Mouse (Mus musculus) CH12.LX (cell line): ENCODE data around the gene Mypop. TPM values are rescaled to one million over a fixed set of nuclear protein-coding genes. Genes with fewer than 3 reads are reported as not detected.

Source experiments
- DNase-seq: peaks from one replicate; pipeline ENCODE4 v3.0.0-alpha.2; 2013; ENCODE audit errors: extremely low read depth
- H3K27ac ChIP-seq: 2 replicates; pipeline ENCODE4 v1.5.1; 2012; ENCODE audit warnings: low read depth, mild to moderate bottlenecking, control low read depth, moderate library complexity; ENCODE audit not compliant: insufficient read depth
- H3K27me3 ChIP-seq: replicated peaks from 2 replicates; pipeline ENCODE3; 2012; ENCODE audit warnings: inconsistent platforms
- H3K36me3 ChIP-seq, 2 experiments: replicated peaks in 1 of 2; 2 replicates each; pipeline versions ENCODE3 to v1.6.1; 2012; ENCODE audit warnings: inconsistent platforms in 1 of 2, low read length in 1 of 2, mild to moderate bottlenecking in 1 of 2, mixed read lengths in 1 of 2, moderate library complexity in 1 of 2; ENCODE audit not compliant: control insufficient read depth in 1 of 2, insufficient read depth in 1 of 2
- H3K4me1 ChIP-seq, 2 experiments: 2 replicates each; pipeline ENCODE4 v1.6.1; 2012; ENCODE audit warnings: inconsistent platforms in 1 of 2, moderate library complexity in 1 of 2; ENCODE audit not compliant: insufficient read depth in 2 of 2, control insufficient read depth in 1 of 2
- H3K4me2 ChIP-seq: 2 replicates; pipeline ENCODE4 v1.6.1; 2012; ENCODE audit warnings: low read depth, mild to moderate bottlenecking, control low read depth; ENCODE audit not compliant: poor library complexity, insufficient read depth, severe bottlenecking
- H3K4me3 ChIP-seq, 3 experiments: fragments of 150-350 bp in 1 of 3; sonication (generic) in 1 of 3; replicated peaks in 1 of 3; 2 replicates each; pipeline versions ENCODE3 to v1.5.1; 2011 to 2012; ENCODE audit warnings: low read depth in 2 of 3, low read length in 2 of 3, mild to moderate bottlenecking in 2 of 3, moderate library complexity in 2 of 3, control low read depth in 1 of 3, improper control_type of control experiment in 1 of 3, inconsistent platforms in 1 of 3, mixed read lengths in 1 of 3; ENCODE audit not compliant: poor library complexity in 1 of 3
- H3K79me2 ChIP-seq: replicated peaks from 2 replicates; pipeline ENCODE4 v1.6.1; 2012; ENCODE audit warnings: mild to moderate bottlenecking, moderate library complexity; ENCODE audit not compliant: control insufficient read depth, poor library complexity, insufficient read depth, severe bottlenecking; ENCODE audit errors: extremely low read depth
- H3K9ac ChIP-seq: 2 replicates; pipeline ENCODE4 v1.6.1; 2012; ENCODE audit warnings: low read depth, mild to moderate bottlenecking, control low read depth, moderate library complexity; ENCODE audit not compliant: insufficient read depth
- H3K9me3 ChIP-seq: replicated peaks from 2 replicates; pipeline ENCODE3; 2012; ENCODE audit warnings: low read length, inconsistent platforms, mixed read lengths
- BHLHE40 ChIP-seq: IDR thresholded peaks from 2 replicates; pipeline ENCODE4 v1.6.1; 2011; ENCODE audit warnings: mild to moderate bottlenecking, low read depth, low read length, improper control_type of control experiment
- CHD2 ChIP-seq: IDR thresholded peaks from 2 replicates; pipeline ENCODE4 v1.6.1; 2011; ENCODE audit warnings: low read length, improper control_type of control experiment
- ELF1 ChIP-seq: IDR thresholded peaks from 2 replicates; pipeline ENCODE4 v1.6.1; 2014; ENCODE audit warnings: low read depth, mild to moderate bottlenecking, inconsistent platforms, low read length, improper control_type of control experiment
- EP300 ChIP-seq: IDR thresholded peaks from 2 replicates; pipeline ENCODE4 v1.6.1; 2011; ENCODE audit warnings: low read length, improper control_type of control experiment
- ETS1 ChIP-seq: conservative IDR thresholded peaks from 2 replicates; pipeline ENCODE4 v1.6.1; 2012; ENCODE audit warnings: low read depth, mild to moderate bottlenecking, inconsistent platforms, low read length, improper control_type of control experiment, moderate library complexity
- GABPA ChIP-seq: IDR thresholded peaks from 2 replicates; pipeline ENCODE4 v1.6.1; 2012; ENCODE audit warnings: low read depth, low read length, improper control_type of control experiment, inconsistent platforms; ENCODE audit not compliant: insufficient replicate concordance
- IRF4 ChIP-seq: IDR thresholded peaks from 2 replicates; pipeline ENCODE4 v1.6.1; 2014; ENCODE audit warnings: low read depth, mild to moderate bottlenecking, inconsistent platforms, low read length, improper control_type of control experiment
- JUN ChIP-seq: IDR thresholded peaks from 2 replicates; pipeline ENCODE4 v1.6.1; 2011; ENCODE audit warnings: low read depth, mild to moderate bottlenecking, low read length, improper control_type of control experiment, moderate library complexity; ENCODE audit not compliant: insufficient read depth
- JUND ChIP-seq: conservative IDR thresholded peaks from 2 replicates; pipeline ENCODE4 v1.6.1; 2011; ENCODE audit warnings: low read depth, low read length, improper control_type of control experiment
- MAFK ChIP-seq: IDR thresholded peaks from 2 replicates; pipeline ENCODE4 v1.6.1; 2011; ENCODE audit warnings: low read length, improper control_type of control experiment; ENCODE audit not compliant: insufficient replicate concordance
- MEF2A ChIP-seq: IDR thresholded peaks from 2 replicates; pipeline ENCODE4 v1.6.1; 2014; ENCODE audit warnings: low read depth, mild to moderate bottlenecking, inconsistent platforms, low read length, improper control_type of control experiment, borderline replicate concordance
- MXI1 ChIP-seq: IDR thresholded peaks from 2 replicates; pipeline ENCODE4 v1.6.1; 2011; ENCODE audit warnings: mild to moderate bottlenecking, low read depth, low read length, improper control_type of control experiment
- NRF1 ChIP-seq: IDR thresholded peaks from 2 replicates; pipeline ENCODE4 v1.6.1; 2014; ENCODE audit warnings: low read depth, mild to moderate bottlenecking, inconsistent platforms, low read length, improper control_type of control experiment, moderate library complexity
- POLR2A ChIP-seq: IDR thresholded peaks from 2 replicates; pipeline ENCODE4 v1.6.1; 2011; ENCODE audit warnings: low read depth, mild to moderate bottlenecking, improper control_type of control experiment, low read length
- RAD21 ChIP-seq: IDR thresholded peaks from 2 replicates; pipeline ENCODE4 v1.6.1; 2011; ENCODE audit warnings: low read depth, mild to moderate bottlenecking, low read length, improper control_type of control experiment, moderate library complexity
- SIN3A ChIP-seq: IDR thresholded peaks from 2 replicates; pipeline ENCODE4 v1.6.1; 2012; ENCODE audit warnings: low read length, improper control_type of control experiment, inconsistent platforms
- TCF12 ChIP-seq: IDR thresholded peaks from 2 replicates; pipeline ENCODE4 v1.6.1; 2014; ENCODE audit warnings: low read depth, mild to moderate bottlenecking, inconsistent platforms, low read length, improper control_type of control experiment
- ZC3H11A ChIP-seq: IDR thresholded peaks from 2 replicates; pipeline ENCODE4 v1.6.1; 2012; ENCODE audit warnings: low read depth, mild to moderate bottlenecking, inconsistent platforms, low read length, improper control_type of control experiment
- ZMIZ1 ChIP-seq: IDR thresholded peaks from 2 replicates; pipeline ENCODE4 v1.6.1; 2012; ENCODE audit warnings: low read depth, mild to moderate bottlenecking, inconsistent platforms, low read length, improper control_type of control experiment
- ZNF384 ChIP-seq: IDR thresholded peaks from 2 replicates; pipeline ENCODE4 v1.6.1; 2012; ENCODE audit warnings: low read depth, low read length, improper control_type of control experiment, inconsistent platforms
- dilution Hi-C: fragments of 300-500 bp; cut with MboI; formaldehyde crosslinking; loops from 2 replicates; pipeline ENCODE4 v1.14.3; 2020; ENCODE audit warnings: low sequenced_read_pairs; ENCODE audit not compliant: extremely low pct_unique_long_range_greater_than_20kb, extremely low pct_ligation_motif_present
- in situ Hi-C: fragments of 300-500 bp; cut with MboI; formaldehyde crosslinking; loops from 3 replicates; pipeline ENCODE4 v1.14.3; 2019; ENCODE audit warnings: low sequenced_read_pairs, low pct_ligation_motif_present, low pct_unique_long_range_greater_than_20kb, mixed read lengths
- polyA plus RNA-seq: library from polyadenylated mRNA; unstranded; fragments of >175 nt; gene quantifications from 2 replicates; pipeline ENCODE4 v1.2.1, GENCODE M21; 2012; ENCODE audit warnings: low read depth; ENCODE audit not compliant: insufficient read length
- total RNA-seq, 2 experiments: library from RNA; depleted of rRNA; stranded (reverse); fragments of 300-350 nt in 1 of 2; fragments of >200 nt in 1 of 2; gene quantifications; 2 replicates each; pipeline ENCODE4 v1.2.3; 2012 to 2014

The Mypop gene
- total and polyA plus RNA-seq, 3 experiments: 1.2 to 4.7 (median 2.5) TPM

DNA sequence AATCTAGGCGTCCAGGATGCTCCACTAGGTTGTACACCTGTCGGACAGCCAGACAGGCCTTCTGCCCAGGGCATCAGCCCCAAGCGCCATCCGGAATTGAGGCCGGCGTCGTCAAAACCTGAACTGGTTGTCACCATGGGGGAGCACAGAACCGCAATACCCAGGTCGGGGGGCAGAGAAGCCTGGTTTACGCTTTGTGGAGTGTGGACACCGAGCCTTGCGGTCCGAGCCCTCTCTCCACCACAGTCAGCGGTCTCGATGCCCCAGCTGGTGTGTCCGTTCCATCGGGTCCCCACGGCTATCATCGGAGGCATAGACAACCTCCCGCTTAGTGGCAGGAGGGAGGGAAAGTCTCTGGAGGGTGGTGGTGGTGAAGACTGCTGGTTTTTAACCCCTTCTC is 28.2 kb upstream of the Mypop start:
- TF ChIP-seq MXI1: no peak
- TF ChIP-seq GABPA: no peak
- TF ChIP-seq BHLHE40: no peak
- no peak for TF ChIP-seq ZNF384
- TF ChIP-seq NRF1: no peak
- TF ChIP-seq POLR2A: no peak
- no peak for TF ChIP-seq EP300
- TF ChIP-seq MAFK: no peak
- no peak for TF ChIP-seq ZMIZ1
- TF ChIP-seq SIN3A: no peak
- no peak for TF ChIP-seq JUND
- no peak for TF ChIP-seq ETS1
- TF ChIP-seq TCF12: no peak
- no peak for TF ChIP-seq ELF1
- TF ChIP-seq CHD2: no peak
- no peak for TF ChIP-seq IRF4
- no peak for TF ChIP-seq RAD21
- no peak for TF ChIP-seq MEF2A
- no peak for TF ChIP-seq JUN
- peaks cover 93% of the 10 kb centered on the region for H3K27me3 ChIP-seq
- dilution Hi-C loops (no loop called here), in situ Hi-C loops (no loop called here)
- no peaks in the 10 kb centered on the region for H3K36me3 ChIP-seq
- H3K27ac ChIP-seq: no peak overlapping the region
- no peak overlapping the region for H3K9ac ChIP-seq
- peaks cover 3% of the 10 kb centered on the region for H3K9me3 ChIP-seq
- H3K4me2 ChIP-seq: peak overlapping the region; percentile 95
- DNase-seq: no peak
- H3K4me3 ChIP-seq: no peak overlapping the region
- peaks cover 14 to 30% of the 10 kb centered on the region in 2 experiments for H3K4me1 ChIP-seq
- no peaks in the 10 kb centered on the region for H3K79me2 ChIP-seq

DNA sequence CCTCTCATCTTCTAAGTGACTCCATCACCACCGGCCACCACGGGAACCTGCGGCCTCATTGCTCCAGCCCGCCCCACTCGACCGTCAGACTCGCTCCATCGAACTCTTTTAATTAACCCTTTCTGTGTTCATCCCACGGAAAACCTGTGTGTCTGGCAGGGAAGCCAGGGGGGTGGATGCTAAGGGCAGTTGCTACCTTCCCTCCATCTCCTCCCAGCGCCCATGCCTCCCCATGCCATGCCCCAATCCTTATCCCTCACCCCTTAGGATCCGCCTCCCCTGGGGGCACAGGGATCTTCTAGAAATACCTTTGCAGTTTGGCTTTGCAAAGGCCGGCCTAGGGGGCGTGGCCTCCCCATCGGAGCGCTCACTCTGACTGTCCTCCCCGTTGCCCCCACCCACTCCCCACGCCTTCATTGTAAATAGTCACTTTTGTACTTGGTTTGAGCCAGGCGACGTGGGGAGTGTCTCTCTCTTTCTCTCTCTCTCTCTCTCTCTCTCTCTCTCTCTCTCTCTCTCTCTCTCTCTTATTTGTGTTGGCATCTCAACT is 27.7 kb upstream of the Mypop start:
- Histone ChIP-seq H3K36me3 (no peaks in the 10 kb centered on the region), H3K4me1 (peaks cover 14 to 28% of the 10 kb centered on the region in 2 experiments)
- no peak for TF ChIP-seq ZC3H11A
- TF ChIP-seq, all 38 proteins: peak for 0
- Histone ChIP-seq H3K9ac (no peak overlapping the region), H3K27me3 (peaks cover 93% of the 10 kb centered on the region), H3K4me2 (no peak overlapping the region; the same call in 1 of the 2 replicates), H3K79me2 (no peaks in the 10 kb centered on the region), H3K27ac (no peak overlapping the region), H3K9me3 (peaks cover 1% of the 10 kb centered on the region), H3K4me3 (no peak overlapping the region)
- no peak for DNase-seq
- in situ Hi-C loops: no loop called here
- dilution Hi-C loops: no loop called here
